8 mouse cellular contexts compared by ENCODE assay signal in the genomic region with DNA sequence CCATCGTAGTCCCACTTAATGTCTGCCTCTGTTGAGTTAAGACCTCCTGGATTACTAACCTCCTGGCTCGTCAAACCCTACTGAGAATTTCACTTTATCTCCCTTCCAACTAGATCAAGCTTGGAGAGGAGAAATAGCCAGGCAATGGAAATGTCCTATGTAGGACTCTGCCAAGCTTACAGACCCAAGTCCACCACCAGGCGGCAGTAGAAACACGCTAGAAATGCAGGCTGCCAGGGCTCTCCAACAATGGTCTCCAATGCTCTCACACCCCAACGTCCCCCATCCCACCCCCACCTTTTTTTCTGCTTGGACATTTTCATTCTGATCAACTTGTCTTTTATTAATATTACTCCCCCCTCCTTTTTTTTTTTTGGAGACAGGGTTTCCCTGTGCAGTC. TPM values are rescaled to one million over a fixed set of nuclear protein-coding genes. Genes with fewer than 3 reads are reported as not detected.
DNase-seq lines count a peak whose midpoint lies in the region; ATAC-seq and TF ChIP-seq lines count a peak whose summit lies in the region.

No protein-coding gene starts in this region.

- H3K4me3 ChIP-seq in C2C12 (ENCODE audit: insufficient read depth, poor library complexity, severe bottlenecking) = no peak overlapping the region
- no peak overlapping the region for H3K4me3 ChIP-seq in neural tube, embryonic 13.5 days

- no peak overlapping the region for H3K27ac ChIP-seq in neural tube, embryonic 13.5 days (replicated peaks)

- H3K9me3 ChIP-seq in neural tube, embryonic 13.5 days = no peaks in the 10 kb centered on the region

- WGBS in neural tube, embryonic 13.5 days = 21% methylated on average over 5 of the region's 5 CpGs

- DNase-seq in adrenal gland, adult 18-20 months (ENCODE audit: low spot score in 2 of 2) = peak; percentile 78 to 80
- DNase-seq in embryo, embryonic 10.5 days (ENCODE audit: low spot score) = peak; percentile 87
- peak; percentile 48 for DNase-seq in gastrocnemius, postnatal 25 days
- peak; percentile 79 for DNase-seq in kidney, adult 9 months
- DNase-seq in liver = peak; percentile 79
- DNase-seq in testis, postnatal 14 days (ENCODE audit: low spot score) = peak; percentile 67

- no peaks in the 10 kb centered on the region for H3K79me2 ChIP-seq in C2C12 (ENCODE audit: control insufficient read depth, insufficient read depth)

- H3K79me3 ChIP-seq in C2C12 (ENCODE audit: low read depth) = no peaks in the 10 kb centered on the region

- H3K4me2 ChIP-seq in neural tube, embryonic 13.5 days = no peak overlapping the region

- no peaks in the 10 kb centered on the region for H3K36me3 ChIP-seq in C2C12 (ENCODE audit: control insufficient read depth, insufficient read depth)
- H3K36me3 ChIP-seq in neural tube, embryonic 13.5 days = no peaks in the 10 kb centered on the region

- H3K9ac ChIP-seq in neural tube, embryonic 13.5 days = no peak overlapping the region

- peak; percentile 66; the same call in 1 of the 2 replicates for ATAC-seq in neural tube, embryonic 13.5 days (ENCODE audit: low read depth)

- no peaks in the 10 kb centered on the region for H3K4me1 ChIP-seq in neural tube, embryonic 13.5 days (replicated peaks)

- H3K27me3 ChIP-seq in C2C12 (ENCODE audit: control insufficient read depth, insufficient read depth, insufficient read length) = no peaks in the 10 kb centered on the region
- H3K27me3 ChIP-seq in neural tube, embryonic 13.5 days = no peaks in the 10 kb centered on the region

- peak; percentile 74 for TF ChIP-seq CTCF in C2C12 (IDR thresholded peaks at IDR 0.05; ENCODE audit: control insufficient read depth, insufficient read depth, insufficient read length)

- no peak overlapping the region for H3ac ChIP-seq in C2C12 (ENCODE audit: control insufficient read depth, insufficient read length, low read depth)

TF ChIP-seq in C2C12, 6 proteins besides CTCF, POLR2A, EP300 and RAD21:
- no peak for TF ChIP-seq MYOD1 (IDR thresholded peaks at IDR 0.05; ENCODE audit: control insufficient read depth, insufficient read length, low read depth)

RNA-seq across cellular contexts. Expression of gene Tra2a, which starts 5.4 kb away (rescaled TPM):
- 48.5 TPM for polyA plus RNA-seq in C2C12 (2012; fragmentation: generic; extraction: Trizol)
- total RNA-seq in adrenal gland, adult 18-20 months (2021) = 100 to 1,000 TPM; 102 to 111 TPM
- 10 to 100 TPM; 15.8 to 18.6 TPM for total RNA-seq in gastrocnemius, postnatal 25 days (2021)
- polyA plus RNA-seq in neural tube, embryonic 13.5 days (2015; fragmentation: Nextera tagmentation; extraction: Ambion mirVana) = 140 and 154 TPM in 2 replicates

RNA-seq across cellular contexts. Expression of gene Ccdc126, which starts 49.9 kb away (rescaled TPM):
- 3.4 TPM for polyA plus RNA-seq in C2C12 (2012; fragmentation: generic; extraction: Trizol)
- total RNA-seq in adrenal gland, adult 18-20 months (2021) = 10 to 100 TPM; 10.1 to 16.1 TPM
- total RNA-seq in gastrocnemius, postnatal 25 days (2021) = 1 to 10 TPM; 1.8 to 2.0 TPM
- polyA plus RNA-seq in neural tube, embryonic 13.5 days (2015; fragmentation: Nextera tagmentation; extraction: Ambion mirVana) = 8.8 and 11.6 TPM in 2 replicates

RNA-seq across cellular contexts. Expression of gene Igf2bp3, which starts 54.4 kb away (rescaled TPM):
- 0.30 TPM for polyA plus RNA-seq in C2C12 (2012; fragmentation: generic; extraction: Trizol)
- under 1 TPM in 1 of 2 experiments, not detected in 1; 0.10 TPM for total RNA-seq in adrenal gland, adult 18-20 months (2021)
- under 1 TPM; 0.15 to 0.29 TPM for total RNA-seq in gastrocnemius, postnatal 25 days (2021)
- 40.9 and 47.2 TPM in 2 replicates for polyA plus RNA-seq in neural tube, embryonic 13.5 days (2015; fragmentation: Nextera tagmentation; extraction: Ambion mirVana)

Comparison
In these comparisons a context has a peak if more than half of its experiments do, and no peak if none do; other contexts are left out.
1. RNA of gene Tra2a, which starts 5.4 kb away (total RNA-seq): 102 to 111 TPM in adrenal gland, adult 18-20 months; 15.8 to 18.6 TPM in gastrocnemius, postnatal 25 days; every median in the first group is over 4 times any median in the second.
2. Peak in every context shown above with its lines, with median percentiles within 50 percentile points of each other: DNase-seq.